Mouse (Mus musculus) intestine, postnatal 0 days (tissue): ENCODE results near the gene Iars2. TPM values are rescaled to one million over a fixed set of nuclear protein-coding genes. Genes with fewer than 3 reads are reported as not detected.

Experiments
- ATAC-seq: fragments of 200-750 bp; cut with Nextera tagmentation; 2 replicates; pipeline ENCODE4 v1.8.0; 2017; ENCODE audit warnings: mild to moderate bottlenecking, moderate TSS enrichment, moderate library complexity
- H3K27ac ChIP-seq: fragments of 300-500 bp; sonication (generic); 2 replicates; pipeline ENCODE4 v1.5.1; 2014; ENCODE audit warnings: mild to moderate bottlenecking, low read depth, low read length, moderate library complexity
- H3K27me3 ChIP-seq: fragments of 300-500 bp; sonication (generic); replicated peaks from 2 replicates; pipeline ENCODE4 v1.6.1; 2014; ENCODE audit warnings: low read length, mixed read lengths; ENCODE audit not compliant: control insufficient read depth, insufficient read depth
- H3K36me3 ChIP-seq: fragments of 300-500 bp; sonication (generic); 2 replicates; pipeline ENCODE4 v1.6.1; 2014; ENCODE audit warnings: mild to moderate bottlenecking, moderate library complexity; ENCODE audit not compliant: control insufficient read depth, insufficient read depth
- H3K4me1 ChIP-seq: fragments of 300-500 bp; sonication (generic); replicated peaks from 2 replicates; pipeline ENCODE4 v1.6.1; 2014; ENCODE audit warnings: antibody characterized with exemption, low read length, mixed read lengths; ENCODE audit not compliant: control insufficient read depth, insufficient read depth
- H3K4me2 ChIP-seq: fragments of 300-500 bp; sonication (generic); replicated peaks from 2 replicates; pipeline ENCODE4 v1.6.1; 2014; ENCODE audit warnings: low read depth, mild to moderate bottlenecking, moderate library complexity
- H3K4me3 ChIP-seq: fragments of 300-500 bp; sonication (generic); 2 replicates; pipeline ENCODE4 v1.5.1; 2014; ENCODE audit warnings: low read depth, low read length
- H3K9ac ChIP-seq: fragments of 300-500 bp; sonication (generic); 2 replicates; pipeline ENCODE4 v1.6.1; 2014; ENCODE audit warnings: mild to moderate bottlenecking, low read depth, low read length
- H3K9me3 ChIP-seq: fragments of 300-500 bp; sonication (generic); 2 replicates; pipeline ENCODE4 v1.6.1; 2016; ENCODE audit warnings: mixed run types; ENCODE audit not compliant: control insufficient read depth
- CTCF ChIP-seq: sonication (generic); IDR thresholded peaks from 2 replicates; pipeline ENCODE4 v1.5.1; 2016; ENCODE audit warnings: low read depth, mild to moderate bottlenecking, control low read depth, antibody characterized with exemption, moderate library complexity
- WGBS: fragments of 180-500 bp; shearing (Covaris S2); extraction: QIAGEN DNeasy Blood & Tissue Kit; methylation state at CpG from one replicate; pipeline ENCODE4 v1.1.7; 2014; 5-methylcytosine and 5-hydroxymethylcytosine counted together
- polyA plus RNA-seq: library from polyadenylated mRNA; unstranded; fragments of >200 nt; fragmentation: Nextera tagmentation; extraction: Ambion mirVana; gene quantifications from 2 replicates; pipeline ENCODE4 v1.2.1, GENCODE M21; 2015

Gene Iars2
- polyA plus RNA-seq, 1 experiment from 2014 or later, result 64.9 TPM

- WGBS, result 89% methylated on average over 12 of the region's 12 CpGs
- H3K36me3 ChIP-seq, result peaks cover 90% of the 10 kb centered on the region
- H3K9ac ChIP-seq, result no peak overlapping the region
- H3K27ac ChIP-seq, result 0 out of 2 replicates have a peak overlapping the region, but pooled peaks have one; percentile 35
- no peak for TF ChIP-seq CTCF
- H3K4me3 ChIP-seq, result no peak overlapping the region
- ATAC-seq, result no peak
- no peaks in the 10 kb centered on the region for H3K9me3 ChIP-seq
- no peak overlapping the region for H3K4me2 ChIP-seq
- no peaks in the 10 kb centered on the region for H3K27me3 ChIP-seq
- no peaks in the 10 kb centered on the region for H3K4me1 ChIP-seq
Observed at GRCm38 (mm10) chr1:185352151-185352550, 23.0 kb upstream of the Iars2 start.

- no peak for TF ChIP-seq CTCF
- Histone ChIP-seq H3K4me1 (no peaks in the 10 kb centered on the region), H3K4me3 (no peak overlapping the region), H3K9ac (no peak overlapping the region), H3K27ac (no peak overlapping the region), H3K27me3 (no peaks in the 10 kb centered on the region), H3K4me2 (no peak overlapping the region), H3K36me3 (peaks cover 93% of the 10 kb centered on the region), H3K9me3 (no peaks in the 10 kb centered on the region)
- no peak for ATAC-seq
- 92% methylated on average over 4 of the region's 4 CpGs for WGBS
Observed at GRCm38 (mm10) chr1:185350611-185351010, 21.4 kb upstream of the Iars2 start.

- H3K27me3 ChIP-seq, result no peaks in the 10 kb centered on the region
- H3K4me1 ChIP-seq, result no peaks in the 10 kb centered on the region
- H3K4me2 ChIP-seq, result no peak overlapping the region
- ATAC-seq, result no peak
- no peak overlapping the region; the same call in 1 of the 2 replicates for H3K27ac ChIP-seq
- H3K9me3 ChIP-seq, result no peaks in the 10 kb centered on the region
- peaks cover 91% of the 10 kb centered on the region for H3K36me3 ChIP-seq
- 86% methylated on average over 14 of the region's 14 CpGs for WGBS
- no peak overlapping the region for H3K9ac ChIP-seq
- no peak overlapping the region for H3K4me3 ChIP-seq
- no peak for TF ChIP-seq CTCF
Observed at GRCm38 (mm10) chr1:185349741-185350140, 20.5 kb upstream of the Iars2 start.

- no peaks in the 10 kb centered on the region for H3K9me3 ChIP-seq
- H3K36me3 ChIP-seq, result peaks cover 93% of the 10 kb centered on the region
- H3K4me3 ChIP-seq, result no peak overlapping the region
- peak; percentile 65 for TF ChIP-seq CTCF
- no peak overlapping the region for H3K27ac ChIP-seq
- no peaks in the 10 kb centered on the region for H3K4me1 ChIP-seq
- no peak overlapping the region for H3K9ac ChIP-seq
- H3K4me2 ChIP-seq, result no peak overlapping the region
- WGBS, result 49% methylated on average over 10 of the region's 10 CpGs
- ATAC-seq, result no peak
- no peaks in the 10 kb centered on the region for H3K27me3 ChIP-seq
Observed at GRCm38 (mm10) chr1:185346188-185346587, 17.0 kb upstream of the Iars2 start.

- Histone ChIP-seq H3K27ac (no peak overlapping the region), H3K4me1 (no peaks in the 10 kb centered on the region; the same call in 1 of the 2 replicates), H3K27me3 (no peaks in the 10 kb centered on the region), H3K4me2 (no peak overlapping the region), H3K36me3 (peaks cover 79% of the 10 kb centered on the region), H3K9ac (no peak overlapping the region), H3K9me3 (no peaks in the 10 kb centered on the region), H3K4me3 (no peak overlapping the region)
- 83% methylated on average over 8 of the region's 8 CpGs for WGBS
- ATAC-seq, result no peak
- peak; percentile 61 for TF ChIP-seq CTCF
Observed at GRCm38 (mm10) chr1:185343422-185343821, 14.2 kb upstream of the Iars2 start.

- H3K9ac ChIP-seq, result no peak overlapping the region
- no peak for ATAC-seq
- H3K27me3 ChIP-seq, result no peaks in the 10 kb centered on the region
- no peaks in the 10 kb centered on the region; the same call in 1 of the 2 replicates for H3K4me1 ChIP-seq
- H3K36me3 ChIP-seq, result peaks cover 69% of the 10 kb centered on the region
- H3K27ac ChIP-seq, result no peak overlapping the region
- H3K4me2 ChIP-seq, result no peak overlapping the region
- no peaks in the 10 kb centered on the region for H3K9me3 ChIP-seq
- no peak for TF ChIP-seq CTCF
- 91% methylated on average over 4 of the region's 4 CpGs for WGBS
- no peak overlapping the region for H3K4me3 ChIP-seq
Observed at GRCm38 (mm10) chr1:185342441-185342840, 13.2 kb upstream of the Iars2 start.

GRCm38 (mm10) chr1:185336535-185336934 lies 7.3 kb upstream of the Iars2 start:
- Histone ChIP-seq H3K9ac (no peak overlapping the region), H3K9me3 (no peaks in the 10 kb centered on the region), H3K27ac (no peak overlapping the region), H3K4me3 (no peak overlapping the region), H3K4me1 (no peaks in the 10 kb centered on the region; the same call in 1 of the 2 replicates), H3K27me3 (no peaks in the 10 kb centered on the region), H3K36me3 (peaks cover 17% of the 10 kb centered on the region), H3K4me2 (0 out of 2 replicates have a peak overlapping the region, but pooled peaks have one; percentile 3)
- WGBS, result 31% methylated on average over 3 of the region's 3 CpGs
- no peak for TF ChIP-seq CTCF
- ATAC-seq, result peak; percentile 29; the same call in 1 of the 2 replicates
